Mouse (Mus musculus) stomach, postnatal 0 days (tissue): Measurements from ENCODE around the gene Coro6. TPM values are rescaled to one million over a fixed set of nuclear protein-coding genes. Genes with fewer than 3 reads are reported as not detected.

Source experiments
- ATAC-seq: fragments of 200-750 bp; cut with Nextera tagmentation; 2 replicates; pipeline ENCODE4 v1.8.0; 2017; ENCODE audit not compliant: low FRiP score, low TSS enrichment
- DNase-seq: peaks from one replicate; pipeline ENCODE4 v3.0.0-alpha.2; 2016; ENCODE audit warnings: low spot score
- H3K27ac ChIP-seq: fragments of 300-500 bp; sonication (generic); replicated peaks from 2 replicates; pipeline ENCODE4 v1.5.1; 2014; ENCODE audit warnings: mild to moderate bottlenecking, control low read depth
- H3K27me3 ChIP-seq: fragments of 300-500 bp; sonication (generic); 2 replicates; pipeline ENCODE4 v1.6.1; 2014; ENCODE audit warnings: low read length; ENCODE audit not compliant: control insufficient read depth, insufficient read depth
- H3K36me3 ChIP-seq: fragments of 300-500 bp; sonication (generic); 2 replicates; pipeline ENCODE4 v1.6.1; 2014; ENCODE audit warnings: low read length, mixed read lengths; ENCODE audit not compliant: control insufficient read depth, insufficient read depth
- H3K4me1 ChIP-seq: fragments of 300-500 bp; sonication (generic); replicated peaks from 2 replicates; pipeline ENCODE4 v1.6.1; 2014; ENCODE audit warnings: antibody characterized with exemption; ENCODE audit not compliant: control insufficient read depth, insufficient read depth
- H3K4me2 ChIP-seq: fragments of 300-500 bp; sonication (generic); replicated peaks from 2 replicates; pipeline ENCODE4 v1.6.1; 2014; ENCODE audit warnings: low read depth, mild to moderate bottlenecking, control low read depth, moderate library complexity
- H3K4me3 ChIP-seq: fragments of 300-500 bp; sonication (generic); 2 replicates; pipeline ENCODE4 v1.5.1; 2014; ENCODE audit warnings: low read depth, low read length, control low read depth
- H3K9ac ChIP-seq: fragments of 300-500 bp; sonication (generic); 2 replicates; pipeline ENCODE4 v1.6.1; 2014; ENCODE audit warnings: mild to moderate bottlenecking, low read length, control low read depth, mixed read lengths
- H3K9me3 ChIP-seq: fragments of 300-500 bp; sonication (generic); 2 replicates; pipeline ENCODE4 v1.6.1; 2016; ENCODE audit warnings: low read length; ENCODE audit not compliant: control insufficient read depth
- CTCF ChIP-seq: IDR thresholded peaks from 2 replicates; pipeline ENCODE4 v1.5.1; 2016; ENCODE audit warnings: antibody characterized with exemption, low read depth, mild to moderate bottlenecking, moderate library complexity
- EP300 ChIP-seq: optimal IDR thresholded peaks from 2 replicates; pipeline ENCODE3; 2016; ENCODE audit warnings: antibody characterized with exemption
- WGBS: fragments of 180-500 bp; shearing (Covaris S2); extraction: QIAGEN DNeasy Blood & Tissue Kit; methylation state at CpG from one replicate; pipeline ENCODE4 v1.1.7; 2014; 5-methylcytosine and 5-hydroxymethylcytosine counted together
- polyA plus RNA-seq: library from polyadenylated mRNA; unstranded; fragments of >200 nt; fragmentation: Nextera tagmentation; extraction: Ambion mirVana; gene quantifications from 2 replicates; pipeline ENCODE4 v1.2.1, GENCODE M21; 2015

Coro6 gene
- polyA plus RNA-seq, 1 experiment from 2014 or later, result 0.11 TPM

DNA sequence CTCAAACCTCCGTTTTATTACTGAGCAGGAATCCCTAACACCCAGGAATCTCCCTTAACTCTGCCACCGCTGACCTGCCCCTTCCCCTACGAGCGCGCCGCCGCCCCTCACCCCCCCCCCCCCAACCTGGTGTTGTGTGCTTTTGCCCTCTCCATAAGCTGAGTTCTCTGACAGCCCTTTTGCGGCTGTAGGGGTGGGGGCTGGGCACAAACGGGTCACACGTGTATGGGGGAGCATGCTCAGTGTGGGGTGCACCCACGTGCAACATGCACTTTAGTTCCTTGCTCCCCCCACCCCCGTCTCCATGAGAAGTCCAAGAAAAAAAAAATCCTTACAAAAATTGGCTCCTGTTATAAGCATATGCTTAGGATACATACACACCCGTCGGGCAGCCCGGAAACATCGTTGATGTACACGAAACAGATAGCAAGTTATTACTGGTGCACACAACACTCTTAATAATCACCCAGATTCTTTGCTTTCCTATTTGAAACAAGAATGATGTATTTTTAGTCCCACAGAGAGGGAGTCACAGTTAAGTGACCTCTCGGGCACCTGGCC lies 30.2 kb downstream of the Coro6 start:
- Histone ChIP-seq H3K36me3 (no peaks in the 10 kb centered on the region), H3K4me2 (peak overlapping the region; percentile 91), H3K27ac (peak overlapping the region; percentile 95), H3K9ac (peak overlapping the region; percentile 91), H3K4me3 (peak overlapping the region; percentile 53), H3K27me3 (no peaks in the 10 kb centered on the region), H3K9me3 (no peaks in the 10 kb centered on the region), H3K4me1 (peaks cover 16% of the 10 kb centered on the region)
- 0% methylated on average over 13 of the region's 18 CpGs for WGBS
- DNase-seq (no peak), ATAC-seq (no peak)
- TF ChIP-seq EP300 (no peak), CTCF (no peak)

DNA sequence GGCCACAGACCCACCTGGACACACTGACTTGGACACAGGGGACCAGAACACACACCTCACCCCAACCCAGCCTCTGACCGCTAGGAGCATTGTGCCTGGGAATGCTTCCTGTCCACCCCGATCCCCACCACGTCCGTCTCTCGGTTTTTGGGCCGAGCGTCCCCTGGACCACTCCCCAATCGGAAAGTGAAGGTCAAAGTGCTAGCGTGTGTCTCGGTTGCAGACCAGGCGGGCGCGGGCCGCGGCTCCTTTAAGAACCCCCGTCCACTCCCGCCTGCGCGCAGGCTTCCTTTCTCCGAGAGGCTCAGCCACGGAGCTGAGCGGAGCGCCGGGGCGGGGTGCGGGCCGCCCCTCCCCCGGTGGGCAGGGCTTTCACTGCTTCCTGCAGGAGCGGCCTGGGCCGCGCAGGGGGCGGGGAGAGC lies 30.7 kb downstream of the Coro6 start:
- ATAC-seq, result peak; percentile 78
- Histone ChIP-seq H3K36me3 (no peaks in the 10 kb centered on the region), H3K9me3 (no peaks in the 10 kb centered on the region), H3K27ac (peak overlapping the region; percentile 95), H3K4me1 (peaks cover 19% of the 10 kb centered on the region), H3K27me3 (no peaks in the 10 kb centered on the region), H3K9ac (peak overlapping the region; percentile 91), H3K4me3 (peak overlapping the region; percentile 53), H3K4me2 (peak overlapping the region; percentile 91)
- TF ChIP-seq EP300 (no peak), CTCF (peak; percentile 40; the same call in 1 of the 2 replicates)
- under 1% methylated on average over 29 of the region's 32 CpGs for WGBS
- peak; percentile 96 for DNase-seq

DNA sequence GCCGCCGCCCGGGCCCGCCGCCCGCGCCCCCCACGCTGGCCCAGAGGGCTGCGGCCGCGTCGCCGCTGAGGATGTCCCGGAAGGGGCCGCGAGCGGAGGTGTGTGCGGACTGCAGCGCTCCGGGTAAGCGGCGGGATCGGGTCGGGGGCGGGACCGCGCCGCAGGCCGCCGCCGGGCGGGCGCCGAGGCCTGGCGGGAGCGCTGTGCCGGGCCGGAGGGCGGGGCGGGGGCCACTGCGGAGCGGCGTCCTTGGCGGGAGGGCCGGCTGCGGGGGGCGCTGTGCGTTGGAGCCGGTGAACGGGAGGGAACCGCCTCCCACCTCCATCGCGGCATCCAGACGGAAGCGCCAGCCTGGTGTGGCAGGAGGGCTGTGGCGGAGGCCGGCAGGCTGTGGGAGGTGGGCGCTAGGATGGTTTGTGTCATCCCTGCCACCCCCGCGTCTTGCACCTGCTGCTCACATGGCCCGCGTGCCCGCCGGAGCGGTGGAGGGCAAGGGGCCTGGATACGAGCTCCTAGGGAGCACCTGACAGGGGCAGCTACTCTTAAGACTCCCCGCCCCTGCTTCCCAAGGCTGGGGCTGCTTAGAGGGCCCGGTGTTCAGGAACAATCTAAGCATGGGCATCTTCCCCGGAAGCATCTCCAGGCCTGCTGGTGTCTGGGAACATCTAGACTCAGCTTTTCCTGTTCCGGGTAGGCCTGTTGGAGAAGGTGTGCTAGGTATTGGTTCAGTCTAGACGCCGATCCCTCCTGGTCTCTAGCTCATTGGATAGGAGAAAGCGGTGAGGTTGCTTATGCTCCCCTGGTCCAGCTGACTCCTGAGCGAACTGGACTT lies 31.5 kb downstream of the Coro6 start, which contains the start of gene Git1:
TSS of gene Git1 (plus strand) at position 51 of the 832 bp plus-strand sequence.
- Histone ChIP-seq H3K9ac (peak within 1 kb of the TSS; percentile 91), H3K27ac (peak within 1 kb of the TSS; percentile 95), H3K4me3 (peak within 1 kb of the TSS; percentile 82), H3K4me2 (peak within 1 kb of the TSS; percentile 91), H3K9me3 (no peaks in the 10 kb centered on the region), H3K4me1 (peaks cover 18% of the 10 kb centered on the region), H3K27me3 (no peaks in the 10 kb centered on the region), H3K36me3 (no peaks in the 10 kb centered on the region)
- TF ChIP-seq EP300 (no peak), CTCF (peak; percentile 33; the same call in 1 of the 2 replicates)
- DNase-seq (peak; percentile 59), ATAC-seq (peak; percentile 40)
- WGBS, result under 1% methylated on average over 48 of the region's 74 CpGs

DNA sequence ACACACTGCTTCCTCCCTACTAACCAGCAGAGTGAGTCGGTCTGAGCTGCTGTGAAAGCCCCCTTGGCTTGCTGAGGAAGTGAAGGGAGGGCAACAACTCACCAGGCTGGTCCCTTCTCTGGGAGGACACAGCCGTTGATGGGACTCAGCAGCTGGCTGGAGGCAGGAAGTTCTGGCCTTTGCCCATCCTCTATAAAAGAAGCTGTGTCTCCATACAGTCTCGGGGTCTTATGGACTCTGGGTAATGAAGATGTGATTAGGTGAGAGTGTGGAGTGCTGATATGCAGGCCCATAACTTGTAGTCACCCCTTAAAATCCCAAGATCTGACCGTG lies 32.1 kb downstream of the Coro6 start:
- Histone ChIP-seq H3K9ac (peak overlapping the region; percentile 91), H3K4me3 (peak overlapping the region; percentile 82), H3K27ac (peak overlapping the region; percentile 95), H3K36me3 (no peaks in the 10 kb centered on the region; the same call in 1 of the 2 replicates), H3K4me1 (peaks cover 16% of the 10 kb centered on the region), H3K27me3 (no peaks in the 10 kb centered on the region), H3K4me2 (peak overlapping the region; percentile 91), H3K9me3 (no peaks in the 10 kb centered on the region)
- TF ChIP-seq CTCF (no peak), EP300 (no peak)
- DNase-seq (no peak), ATAC-seq (no peak)
- 26% methylated on average over 4 of the region's 4 CpGs for WGBS

DNA sequence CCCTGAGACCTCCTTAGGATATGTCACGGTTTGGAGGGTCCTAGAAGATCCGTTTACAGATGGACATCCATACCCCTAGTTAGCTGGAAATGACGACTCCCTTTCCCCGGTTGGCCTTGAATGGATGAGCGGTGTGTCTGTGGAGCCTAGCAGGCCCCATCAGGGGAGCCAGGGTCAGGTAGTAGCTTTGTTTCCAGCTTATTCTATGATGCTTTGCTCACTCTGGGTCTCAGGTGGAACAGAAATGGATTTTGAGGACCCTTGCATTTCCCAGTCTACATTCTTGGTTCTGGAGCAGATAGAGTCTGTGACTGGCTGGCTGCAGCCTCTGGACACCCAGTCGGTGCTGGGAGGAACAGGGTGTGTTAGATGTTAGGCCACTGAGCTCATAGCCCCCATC lies 32.6 kb downstream of the Coro6 start:
- 0 out of 2 replicates have a peak overlapping the region, but pooled peaks have one; percentile 8 for H3K27ac ChIP-seq
- no peaks in the 10 kb centered on the region for H3K9me3 ChIP-seq
- no peaks in the 10 kb centered on the region for H3K27me3 ChIP-seq
- peak overlapping the region; percentile 91 for H3K4me2 ChIP-seq
- TF ChIP-seq EP300 (no peak), CTCF (no peak)
- H3K4me1 ChIP-seq, result peaks cover 16% of the 10 kb centered on the region
- 0 out of 2 replicates have a peak overlapping the region, but pooled peaks have one; percentile 91 for H3K9ac ChIP-seq
- WGBS, result 66% methylated on average over 6 of the region's 6 CpGs
- H3K4me3 ChIP-seq, result peak overlapping the region; percentile 82; the same call in 1 of the 2 replicates
- peaks cover under 1% of the 10 kb centered on the region; the same call in 1 of the 2 replicates for H3K36me3 ChIP-seq
- ATAC-seq (no peak), DNase-seq (no peak)

DNA sequence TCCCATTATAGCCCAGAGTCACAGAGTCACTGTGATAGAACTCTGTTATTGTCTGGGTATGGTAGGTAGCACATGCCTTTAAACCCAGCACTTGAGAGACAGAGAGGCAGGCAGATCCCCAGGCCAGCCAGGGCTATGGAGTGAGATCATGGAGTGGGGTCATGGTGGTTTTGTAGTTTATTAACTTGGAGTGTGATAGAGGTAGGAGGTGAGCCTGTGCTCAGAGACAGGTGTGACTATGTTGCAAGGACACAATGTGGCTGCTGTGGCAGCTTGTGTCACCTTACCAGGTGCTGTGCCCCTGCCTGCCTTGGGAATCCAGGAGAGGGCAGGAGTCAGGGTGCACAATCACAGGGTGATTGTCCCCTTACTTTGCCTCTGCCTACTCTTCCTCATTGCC lies 33.3 kb downstream of the Coro6 start:
- Histone ChIP-seq H3K36me3 (peaks cover 6% of the 10 kb centered on the region; the same call in 1 of the 2 replicates), H3K4me3 (no peak overlapping the region), H3K27ac (0 out of 2 replicates have a peak overlapping the region, but pooled peaks have one; percentile 4), H3K27me3 (no peaks in the 10 kb centered on the region), H3K4me1 (peaks cover 17% of the 10 kb centered on the region), H3K9me3 (no peaks in the 10 kb centered on the region), H3K9ac (no peak overlapping the region), H3K4me2 (no peak overlapping the region)
- ATAC-seq (no peak), DNase-seq (no peak)
- TF ChIP-seq EP300, result no peak
- no peak for TF ChIP-seq CTCF
